Mouse (Mus musculus) monocyte, adult 5-6 weeks (primary cell): ENCODE data around the gene Wipf1. TPM values are rescaled to one million over a fixed set of nuclear protein-coding genes. Genes with fewer than 3 reads are reported as not detected.

ENCODE experiments used
- ATAC-seq: fragments of 153-309, 156-312 bp; replicated peaks from 2 replicates; pipeline ENCODE4 v1.8.0; 2017; ENCODE audit warnings: mild to moderate bottlenecking; ENCODE audit not compliant: low TSS enrichment, insufficient number of reproducible peaks, severe bottlenecking, poor library complexity, low FRiP score
- total RNA-seq: library from RNA; stranded (forward); fragments of 200-1000, 200-491, 200-594 nt; gene quantifications from 3 replicates; pipeline ENCODE4 v1.2.3, GENCODE M21; 2017

Gene Wipf1
- total RNA-seq, 1 experiment from 2014 or later: 54.2 TPM

- ATAC-seq: peak; percentile 59
These were observed 74.0 kb downstream of the Wipf1 start for GRCm38 (mm10) chr2:73455541-73455940.

- no peak for ATAC-seq
These were observed 74.9 kb downstream of the Wipf1 start for GRCm38 (mm10) chr2:73454682-73455081.

- ATAC-seq: no peak
These were observed 75.3 kb downstream of the Wipf1 start for GRCm38 (mm10) chr2:73454186-73454585.

DNA sequence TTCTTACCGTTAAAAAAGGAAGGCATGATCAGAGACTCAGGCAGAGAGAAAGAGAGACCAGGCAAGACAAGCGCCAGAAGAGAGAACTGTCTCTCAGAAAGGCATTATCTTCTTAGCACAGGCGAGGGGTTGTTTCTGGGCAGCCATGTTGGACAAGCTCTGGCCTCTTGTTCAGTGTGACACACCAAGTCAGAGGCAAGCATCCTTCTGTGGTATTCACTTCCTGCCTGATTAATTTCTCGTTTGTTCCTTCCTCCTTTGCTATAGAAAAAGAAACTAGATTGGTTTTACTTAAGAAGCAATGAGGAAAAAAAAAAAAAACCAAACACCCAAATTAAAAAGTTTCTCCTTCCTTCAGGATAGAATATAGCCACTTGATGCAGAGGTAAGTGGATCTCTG, 75.8 kb downstream of the Wipf1 start:
- ATAC-seq: peak; percentile 54; the same call in 1 of the 2 replicates

DNA sequence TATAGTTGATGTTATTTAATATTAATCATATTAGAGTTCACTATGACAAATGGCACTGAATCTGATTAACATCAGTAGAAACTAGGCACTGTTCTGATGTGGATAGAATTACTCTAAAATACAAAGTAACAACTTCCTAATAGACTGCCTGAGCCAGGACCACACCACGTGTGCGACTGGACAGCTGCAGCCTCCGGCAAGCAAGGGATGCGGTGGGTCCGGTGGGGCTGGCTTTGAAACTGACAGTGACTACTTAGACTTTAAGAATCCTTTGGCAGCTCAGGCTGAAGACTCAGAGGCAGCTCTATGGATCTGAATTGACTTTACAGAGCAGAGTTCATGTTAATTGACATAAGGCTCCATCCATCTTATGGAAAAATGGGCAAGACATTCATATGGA, 76.4 kb downstream of the Wipf1 start:
- ATAC-seq: no peak

DNA sequence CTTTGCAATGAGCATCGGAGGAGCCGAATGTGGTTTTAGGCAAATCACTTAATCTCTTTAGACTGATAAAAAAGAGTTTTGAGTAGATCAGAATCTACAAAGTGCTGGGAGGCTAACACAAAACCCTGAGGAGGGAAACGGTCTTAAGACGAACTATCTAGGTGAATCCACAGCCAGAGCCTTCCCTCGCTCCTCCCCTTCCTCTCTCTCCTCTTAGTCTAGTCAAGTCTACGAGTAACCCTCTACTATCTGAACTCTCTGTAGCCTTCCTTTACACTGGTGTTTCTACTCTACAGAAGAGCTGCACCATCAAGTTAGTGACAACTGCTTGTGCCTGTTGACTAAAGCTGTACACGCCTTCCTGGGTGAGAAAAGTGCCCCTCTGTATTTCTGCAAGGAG, 77.0 kb downstream of the Wipf1 start:
- ATAC-seq: peak; percentile 36; the same call in 1 of the 2 replicates

DNA sequence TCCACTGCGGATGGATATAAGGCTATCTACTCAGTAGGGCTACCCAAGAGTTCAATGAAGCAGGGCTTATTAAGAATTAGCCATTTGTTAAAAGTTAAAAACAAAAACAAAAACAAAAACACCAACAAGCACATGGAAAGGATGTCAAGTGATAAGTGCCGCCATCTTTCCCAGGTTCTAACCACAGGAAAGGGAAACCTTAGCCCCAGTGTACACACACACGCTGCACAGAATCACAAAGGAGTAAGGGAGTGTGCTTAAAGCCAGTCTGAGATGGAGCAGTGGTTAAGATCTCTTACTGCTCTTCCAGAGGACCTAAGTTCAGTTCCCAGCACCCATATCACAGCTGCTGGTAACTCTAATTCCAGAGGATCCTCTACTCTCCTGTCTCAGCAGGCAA, 78.0 kb downstream of the Wipf1 start:
- no peak for ATAC-seq

GRCm38 (mm10) chr2:73450172-73450715, 79.3 kb downstream of the Wipf1 start:
- ATAC-seq: no peak

- no peak for ATAC-seq
These were observed 85.5 kb downstream of the Wipf1 start for GRCm38 (mm10) chr2:73443985-73444384.

DNA sequence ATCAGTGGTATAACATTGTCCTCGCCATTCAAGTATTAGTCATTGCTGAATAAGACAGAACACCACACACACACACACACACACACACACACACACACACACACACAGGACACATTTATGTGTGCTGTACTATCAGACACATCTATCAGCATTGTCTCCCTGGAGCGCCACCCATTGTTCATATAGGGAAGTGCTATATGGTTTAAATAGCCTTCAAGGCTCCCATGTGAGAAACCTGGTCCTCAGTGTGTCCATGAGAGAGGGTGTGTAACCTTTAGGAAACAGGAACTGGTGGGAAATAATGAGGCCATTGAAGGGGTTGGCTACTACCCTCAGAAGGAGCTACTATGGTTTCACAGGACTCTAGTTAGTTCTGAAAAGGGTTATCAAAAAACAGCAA, 87.5 kb downstream of the Wipf1 start:
- peak; percentile 77 for ATAC-seq

DNA sequence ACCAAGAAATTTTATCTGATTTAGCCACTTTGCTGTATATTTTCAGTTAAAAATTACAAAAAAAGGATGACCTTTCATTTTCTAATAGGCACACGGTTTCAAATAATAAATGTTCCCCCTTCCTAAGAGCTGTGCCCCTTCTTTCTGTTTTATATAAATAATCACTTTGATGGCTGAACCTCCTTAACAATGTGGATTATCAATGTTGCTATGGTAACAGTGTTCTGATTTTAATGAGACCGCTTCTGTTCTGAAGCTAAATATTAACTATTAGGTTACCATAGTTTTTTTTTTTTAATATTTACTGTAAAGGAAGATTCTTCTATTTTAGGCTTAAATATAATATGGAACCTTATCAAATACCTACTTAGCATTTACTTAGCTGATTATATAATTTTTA, 89.2 kb downstream of the Wipf1 start:
- no peak for ATAC-seq

DNA sequence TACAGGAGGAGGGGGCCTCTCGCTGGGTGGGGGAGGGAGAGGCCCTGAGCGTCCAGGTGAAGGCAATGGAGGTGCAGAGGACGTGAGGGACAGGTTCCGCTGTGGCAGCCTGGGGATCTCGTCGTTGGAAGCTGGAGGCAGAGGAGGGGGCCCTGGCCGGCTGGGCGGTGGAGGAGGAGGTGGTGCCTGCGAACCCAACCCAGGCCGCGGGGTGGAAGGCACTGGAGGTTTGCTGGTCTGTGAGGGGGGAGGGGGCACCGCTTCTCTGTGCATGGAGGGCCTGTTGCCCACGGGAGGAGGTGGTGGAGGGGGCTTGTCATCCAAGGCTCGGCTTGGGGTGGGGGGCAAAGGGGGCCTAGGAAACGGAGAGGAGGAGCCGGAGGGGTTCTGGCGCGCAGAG, 92.6 kb downstream of the Wipf1 start:
- ATAC-seq: no peak

DNA sequence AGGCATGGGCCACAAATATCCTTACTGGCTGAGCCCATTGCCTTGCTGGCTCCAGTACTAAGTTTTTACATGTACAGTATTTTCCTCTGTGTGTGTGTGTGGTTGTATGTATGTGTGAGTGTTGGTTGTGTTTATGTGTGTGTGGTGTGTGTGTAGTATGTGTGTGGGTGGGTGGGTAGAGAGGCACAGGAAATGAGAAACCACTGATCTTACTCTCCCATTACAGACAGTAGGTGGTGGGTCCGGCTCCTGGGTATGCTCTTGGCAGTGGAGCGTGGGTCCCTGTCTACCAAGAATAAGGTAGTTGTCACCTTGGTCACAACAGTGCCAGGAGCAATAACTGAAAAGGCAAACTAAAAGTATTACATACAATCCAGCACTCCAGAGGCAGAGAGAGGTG, 93.7 kb downstream of the Wipf1 start:
- no peak for ATAC-seq

- no peak for ATAC-seq
These were observed 97.6 kb downstream of the Wipf1 start for GRCm38 (mm10) chr2:73431959-73432396.

DNA sequence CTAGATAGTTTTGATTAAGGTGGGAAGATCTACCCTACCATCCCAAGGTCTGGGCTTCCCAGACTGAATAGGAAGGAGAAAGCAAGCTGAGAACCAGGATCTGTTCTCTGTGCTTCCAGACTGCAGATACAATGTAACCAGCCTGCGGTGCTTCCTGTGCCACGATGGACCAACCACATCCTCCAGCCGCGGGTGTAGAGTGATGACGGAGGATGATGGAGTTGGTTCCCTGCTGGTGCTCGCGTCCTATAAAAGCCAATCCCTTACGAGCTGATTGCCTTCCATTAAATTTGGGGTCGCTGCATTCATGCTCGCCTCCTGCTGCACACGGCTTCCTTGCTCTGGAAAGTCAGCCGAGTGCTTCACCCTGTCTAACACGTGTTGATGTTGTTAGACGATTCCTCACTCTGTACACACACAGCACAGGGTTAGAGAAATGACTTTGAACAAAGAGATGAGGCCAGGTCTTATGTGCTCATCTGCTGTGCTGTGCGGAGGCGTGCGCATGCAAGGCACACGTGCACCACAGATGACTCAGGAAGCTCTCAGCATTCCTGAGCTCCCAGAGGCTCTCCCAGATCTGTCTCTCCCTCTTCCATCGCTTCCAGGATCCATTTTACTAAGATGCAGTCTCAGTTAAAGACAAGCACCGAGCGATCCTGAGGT, 100.6 kb downstream of the Wipf1 start:
- ATAC-seq: no peak

DNA sequence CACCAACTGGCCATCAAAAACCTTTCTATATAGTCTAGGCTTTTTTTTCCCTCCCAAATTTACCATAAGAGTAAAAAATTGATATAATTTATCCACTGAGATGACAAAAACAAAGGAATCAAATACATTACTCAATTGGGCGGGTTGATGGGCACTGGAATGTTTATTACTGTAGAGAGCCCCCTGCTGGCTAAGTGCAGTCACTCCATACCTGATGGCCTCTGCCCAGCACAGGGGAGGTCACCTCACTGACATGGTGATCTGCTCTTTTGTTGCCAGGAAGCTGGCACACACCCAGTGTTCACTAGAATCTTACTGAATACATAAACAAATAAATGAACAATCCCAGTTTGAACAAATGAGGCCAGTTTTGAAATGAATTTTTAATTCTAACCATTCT, 102.2 kb downstream of the Wipf1 start:
- peak; percentile 63; the same call in 1 of the 2 replicates for ATAC-seq

- no peak for ATAC-seq
These were observed 103.7 kb downstream of the Wipf1 start for GRCm38 (mm10) chr2:73425822-73426221.

DNA sequence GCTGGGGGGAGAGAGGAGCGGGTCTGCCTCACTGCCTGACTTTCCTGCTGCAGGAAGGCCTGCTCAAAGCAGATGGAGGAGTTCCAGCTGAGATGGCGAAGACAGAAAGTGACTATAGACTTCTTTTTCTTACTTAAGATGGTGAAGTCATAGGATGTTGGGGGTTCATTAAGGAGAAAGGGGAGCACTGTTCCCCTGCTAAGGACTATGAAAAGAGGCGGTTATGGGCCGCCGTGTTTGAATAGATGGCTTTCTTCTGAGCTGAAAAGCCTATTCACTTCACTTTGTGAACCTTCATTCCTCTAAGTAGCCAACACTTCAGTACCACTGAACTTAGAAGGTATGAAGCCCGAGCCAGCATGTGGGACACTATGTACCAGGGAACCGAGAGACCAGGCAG, 109.8 kb downstream of the Wipf1 start:
- ATAC-seq: no peak

- peak; percentile 75 for ATAC-seq
These were observed 110.2 kb downstream of the Wipf1 start for GRCm38 (mm10) chr2:73419285-73419684.

- ATAC-seq: no peak
These were observed 113.6 kb downstream of the Wipf1 start for GRCm38 (mm10) chr2:73415892-73416291.

DNA sequence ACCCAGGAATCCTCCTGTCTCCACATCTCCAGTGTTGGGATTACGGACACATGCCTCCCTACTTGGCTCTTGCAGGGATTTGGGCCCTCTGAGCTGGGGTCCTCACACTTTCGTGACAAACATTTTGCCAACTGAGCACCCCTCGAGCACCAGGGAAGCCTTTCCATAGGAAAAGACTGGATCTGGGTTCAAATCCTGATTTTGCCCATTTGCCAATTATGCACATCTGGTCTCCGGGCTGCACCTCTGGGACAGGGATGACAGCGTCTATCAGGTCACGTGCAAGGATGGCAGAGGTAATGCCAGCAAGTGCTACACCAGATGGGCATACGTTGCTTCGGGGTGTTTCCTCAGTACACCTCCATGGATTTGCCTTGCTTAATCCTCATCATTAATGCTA, 119.5 kb downstream of the Wipf1 start:
- no peak for ATAC-seq
